Mouse (Mus musculus): Measurements from ENCODE around the gene S100a14.
A peak's percentile ranks its signal among the peaks of the same experiment; 100 is the strongest.

The S100a14 gene

GRCm38 (mm10) chr3:90517711-90518110 is 8.9 kb upstream of the S100a14 start:
- no peak for DNase-seq (ENCODE audit: low read depth, low spot score)

DNA sequence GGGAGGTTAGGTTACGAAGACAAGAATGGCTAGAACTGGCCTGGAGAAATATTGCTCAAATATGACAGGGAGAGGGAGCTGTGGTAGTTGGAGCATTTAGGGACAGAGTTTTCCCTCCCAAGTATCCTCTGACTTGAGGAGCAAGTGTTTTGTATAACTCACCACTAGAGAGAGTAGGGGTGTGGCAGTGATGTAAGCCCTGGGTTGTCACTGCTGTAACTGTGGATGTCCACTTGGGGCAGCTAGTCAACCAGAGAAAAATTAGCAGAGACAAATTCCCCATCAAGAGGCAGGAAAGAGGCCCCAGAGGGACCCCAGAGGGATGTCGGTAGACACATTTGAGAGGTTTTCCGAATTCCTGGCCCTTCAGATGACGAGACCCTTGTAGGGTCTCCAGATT is 1.2 kb upstream of the S100a14 start:
- DNase-seq (ENCODE audit: low read depth, low spot score): peak; percentile 70

DNA sequence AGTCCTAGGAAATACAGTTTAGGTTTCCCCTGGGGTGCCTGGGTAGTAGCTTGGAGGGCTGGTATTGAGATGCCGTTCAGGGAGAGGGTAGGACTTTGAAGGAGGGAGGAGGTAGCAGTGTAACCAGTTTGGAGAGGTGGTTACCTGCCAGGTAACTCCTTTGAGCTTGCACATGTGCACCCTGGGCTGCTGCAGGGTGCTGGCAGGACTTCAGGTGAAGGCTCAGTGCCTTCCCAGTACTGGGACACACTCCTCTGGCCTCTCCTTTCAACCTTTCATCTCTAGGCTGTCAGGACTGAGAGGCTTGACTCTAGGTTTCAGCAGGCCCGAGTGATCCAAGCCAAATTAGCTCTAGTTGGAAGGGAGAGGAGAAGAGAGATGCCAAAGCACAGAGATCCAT is 580 bp upstream of the S100a14 start:
- DNase-seq (ENCODE audit: low read depth, low spot score): no peak

- DNase-seq (ENCODE audit: low read depth, low spot score): no peak
Observed at GRCm38 (mm10) chr3:90527291-90527873, 726 bp downstream of the S100a14 start.

- DNase-seq (ENCODE audit: low read depth, low spot score): no peak
Observed at GRCm38 (mm10) chr3:90531713-90532112, 5.1 kb downstream of the S100a14 start.

- DNase-seq (ENCODE audit: low read depth, low spot score): no peak
Observed at GRCm38 (mm10) chr3:90535446-90535845, 8.8 kb downstream of the S100a14 start.

GRCm38 (mm10) chr3:90537141-90537904 is 10.7 kb downstream of the S100a14 start, which contains the start of gene S100a16:
TSS of gene S100a16 (plus strand) at chr3:90537254.
- DNase-seq (ENCODE audit: low read depth, low spot score): peak; percentile 89

DNA sequence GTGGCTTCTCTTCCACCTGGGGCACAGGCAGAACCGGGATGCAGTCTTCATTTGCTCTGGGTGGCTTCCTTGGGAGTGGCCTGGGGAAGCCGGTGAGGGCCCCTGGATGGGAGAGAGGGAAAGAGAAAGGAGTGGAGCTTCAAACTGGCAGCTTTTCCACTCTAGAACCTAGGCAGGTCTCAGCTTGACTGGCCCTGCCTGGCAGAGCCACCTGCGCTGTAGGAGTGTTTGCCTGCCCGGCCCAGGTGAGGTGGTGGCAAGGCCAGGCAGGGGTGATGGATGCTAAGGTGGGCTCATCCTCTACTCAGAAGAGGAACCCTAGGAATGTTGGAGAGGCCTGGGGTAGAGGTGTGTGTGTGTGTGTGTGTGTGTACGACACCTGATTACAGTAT is 11.2 kb downstream of the S100a14 start:
- no peak for DNase-seq (ENCODE audit: low read depth, low spot score)

GRCm38 (mm10) chr3:90540904-90541303 is 14.2 kb downstream of the S100a14 start:
- DNase-seq (ENCODE audit: low read depth, low spot score): no peak

DNA sequence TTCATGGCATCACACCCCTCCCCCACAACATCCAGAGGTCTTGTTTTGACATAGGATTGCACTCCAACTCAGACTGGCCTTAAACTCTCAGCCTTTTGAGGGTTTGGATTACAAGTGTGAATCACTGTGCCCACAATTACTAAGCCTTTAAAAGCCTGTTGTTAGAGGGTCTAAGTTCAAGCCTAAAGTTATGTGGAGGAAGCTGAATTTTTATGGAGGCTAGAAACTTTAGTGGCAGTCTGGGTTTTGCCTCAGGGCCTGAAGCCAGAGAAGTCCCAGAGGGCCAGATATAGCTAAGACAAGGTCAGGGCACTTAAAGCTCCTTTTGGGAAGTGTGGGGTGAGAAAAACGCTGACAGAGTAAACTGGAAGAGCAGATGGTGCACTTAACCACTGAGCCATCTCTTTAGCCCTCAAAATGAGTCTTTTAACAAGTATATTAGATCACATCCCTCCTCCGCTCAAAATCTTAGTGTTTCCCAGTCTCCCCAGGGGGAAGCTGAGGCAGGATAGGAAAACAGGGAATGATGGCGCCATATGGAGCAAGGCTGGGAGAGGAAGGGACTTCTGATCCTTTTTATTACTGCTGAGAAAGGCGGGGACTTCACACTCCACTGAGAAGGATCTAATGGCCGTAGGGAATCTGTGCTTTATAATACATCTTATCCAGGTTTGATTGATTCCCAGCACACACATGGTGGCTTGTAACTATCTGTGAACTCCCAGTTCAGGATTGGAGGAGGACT is 23.2 kb downstream of the S100a14 start:
- no peak for DNase-seq (ENCODE audit: low read depth, low spot score)

- no peak for DNase-seq (ENCODE audit: low read depth, low spot score)
Observed at GRCm38 (mm10) chr3:90550421-90550790, 23.8 kb downstream of the S100a14 start.

- no peak for DNase-seq (ENCODE audit: low read depth, low spot score)
Observed at GRCm38 (mm10) chr3:90552231-90552630, 25.6 kb downstream of the S100a14 start.

- peak; percentile 56 for DNase-seq (ENCODE audit: low read depth, low spot score)
Observed at GRCm38 (mm10) chr3:90555954-90556353, 29.3 kb downstream of the S100a14 start.

DNA sequence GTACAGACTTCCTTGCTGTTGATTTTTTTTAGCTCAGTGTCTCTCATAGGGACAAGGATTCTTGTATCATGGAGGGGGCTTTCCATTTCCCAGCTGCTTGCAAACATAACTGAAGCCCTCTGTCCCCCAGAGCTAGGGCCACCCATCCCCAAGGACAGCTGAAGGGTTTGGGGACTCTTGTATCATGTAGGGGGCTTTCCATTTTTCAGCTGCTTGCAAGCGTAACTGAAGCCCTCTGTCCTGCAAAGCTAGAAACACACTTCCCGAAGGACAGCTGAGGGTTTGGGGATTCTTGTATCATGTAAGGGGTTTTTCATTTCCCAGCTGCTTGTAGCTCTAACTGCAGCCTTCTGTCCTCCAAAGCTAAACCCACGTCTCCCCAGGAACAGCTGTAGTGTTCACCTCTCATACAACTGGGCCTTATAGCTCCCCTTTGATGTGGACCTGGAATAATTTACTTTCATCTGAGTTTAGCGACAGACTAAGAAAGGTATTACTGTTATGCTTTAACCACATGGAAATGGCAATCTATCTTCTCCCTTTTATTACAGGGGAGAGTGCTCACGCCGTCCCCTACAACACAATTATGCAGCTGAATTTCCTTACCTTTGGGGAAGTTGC is 33.5 kb downstream of the S100a14 start, which contains the start of gene S100a3:
TSS of gene S100a3 (plus strand) at position 571 of the 621 bp plus-strand sequence.
- no peak for DNase-seq (ENCODE audit: low read depth, low spot score)

DNA sequence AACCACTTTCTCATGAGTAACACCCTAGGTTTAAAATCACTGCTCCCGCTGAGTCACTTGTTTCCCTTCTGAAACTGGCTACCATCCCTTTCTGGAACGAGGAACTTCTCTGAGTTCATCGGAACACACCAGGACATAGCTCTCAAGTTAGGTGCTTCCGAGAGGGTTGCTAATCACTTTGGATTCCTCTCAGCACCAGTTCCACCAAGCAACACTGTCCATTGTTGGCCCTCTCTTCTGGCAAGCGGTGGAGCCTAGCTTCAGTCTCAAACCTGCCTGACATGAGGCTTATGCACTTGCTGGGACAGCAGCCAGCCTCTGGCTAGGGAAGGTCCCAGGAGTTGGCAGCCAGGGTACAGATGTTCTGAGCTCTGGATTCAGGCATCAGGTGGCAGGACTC is 48.0 kb downstream of the S100a14 start:
- peak; percentile 68 for DNase-seq (ENCODE audit: low read depth, low spot score)

DNA sequence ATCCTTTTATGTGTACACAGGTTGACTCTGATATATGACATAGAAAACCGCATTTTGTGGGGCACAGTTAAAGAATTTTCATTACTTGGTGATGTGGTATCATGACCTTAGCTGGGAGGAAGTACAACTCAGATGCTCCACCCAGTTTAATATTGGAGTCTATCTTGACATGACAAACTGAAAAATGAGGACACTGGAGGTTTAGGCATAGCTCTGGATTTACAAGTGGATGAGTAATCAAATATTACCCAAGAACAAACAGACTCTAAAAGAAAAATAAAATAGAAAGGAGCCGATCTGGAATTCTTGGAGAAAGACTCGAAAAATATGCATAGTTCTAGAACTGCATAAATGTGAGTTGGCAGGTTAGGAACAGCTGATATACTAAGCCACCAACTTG is 48.7 kb downstream of the S100a14 start:
- DNase-seq (ENCODE audit: low read depth, low spot score): peak; percentile 28

DNA sequence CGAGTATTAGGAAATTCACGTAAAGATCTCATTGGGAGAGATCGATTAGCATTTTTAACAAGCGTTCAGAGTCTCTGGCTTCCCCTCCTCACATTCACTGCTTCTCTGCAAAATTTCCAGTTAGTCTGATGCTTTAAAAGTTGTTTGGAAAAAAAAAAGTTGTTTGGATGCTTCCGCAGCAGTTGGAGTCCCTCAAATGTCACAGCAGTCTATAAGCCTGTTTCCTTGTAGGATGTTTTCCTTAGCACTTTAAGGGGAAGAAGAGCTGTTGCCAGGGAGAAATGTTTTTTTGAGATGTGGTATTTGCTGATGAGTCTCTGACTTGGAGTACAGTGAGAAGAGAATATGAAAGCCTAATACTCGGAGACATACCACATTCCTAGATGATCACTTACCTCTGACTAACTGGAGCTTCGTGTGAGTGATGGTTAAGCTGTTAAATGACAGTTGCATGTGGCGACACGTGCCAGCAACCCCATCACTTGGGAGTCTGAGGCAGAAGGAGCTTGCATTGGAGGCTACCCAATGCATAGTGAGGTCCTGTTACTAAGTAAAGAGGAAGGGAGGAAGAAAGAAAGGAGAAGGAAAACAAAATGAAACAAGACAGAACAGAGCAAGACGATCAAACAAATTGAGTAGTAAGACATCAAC is 49.8 kb downstream of the S100a14 start:
- DNase-seq (ENCODE audit: low read depth, low spot score): no peak

Measured in skeletal muscle tissue, adult 2 months (tissue).